Mouse (Mus musculus) thymus, postnatal 4 days (tissue): ENCODE measurements at regions not wholly inside any gene's neighbourhood (a gene's known extent, or its start where the extent isn't known, plus 50 kb on each side); places are given as distances from the start of the nearest gene placed in this dataset.
A peak's percentile ranks its signal among the peaks of the same experiment; 100 is the strongest.

Experiments used
- DNase-seq: peaks from one replicate; pipeline ENCODE4 v3.0.0; 2021

GRCm38 (mm10) chr12:52368034-52368433, 135.7 kb upstream of the Arhgap5 start:
- DNase-seq: no peak

GRCm38 (mm10) chr12:52368466-52368865, 135.3 kb upstream of the Arhgap5 start:
- no peak for DNase-seq

GRCm38 (mm10) chr12:52370153-52370710, 133.5 kb upstream of the Arhgap5 start:
- no peak for DNase-seq

- DNase-seq: no peak
Observed at GRCm38 (mm10) chr12:52375116-52375515, 128.7 kb upstream of the Arhgap5 start.

GRCm38 (mm10) chr12:52376692-52377462, 126.9 kb upstream of the Arhgap5 start:
- DNase-seq: no peak

GRCm38 (mm10) chr12:52377463-52377848, 126.3 kb upstream of the Arhgap5 start:
- no peak for DNase-seq

GRCm38 (mm10) chr12:52379245-52379644, 124.5 kb upstream of the Arhgap5 start:
- DNase-seq: no peak

GRCm38 (mm10) chr12:52379960-52380359, 123.8 kb upstream of the Arhgap5 start:
- DNase-seq: no peak

- no peak for DNase-seq
Observed at GRCm38 (mm10) chr12:52381161-52381967, 122.4 kb upstream of the Arhgap5 start.

GRCm38 (mm10) chr12:52381968-52382325, 121.8 kb upstream of the Arhgap5 start:
- DNase-seq: no peak

GRCm38 (mm10) chr12:52382832-52383580, 120.8 kb upstream of the Arhgap5 start:
- peak; percentile 23 for DNase-seq

GRCm38 (mm10) chr12:52389552-52389951, 114.2 kb upstream of the Arhgap5 start:
- DNase-seq: no peak

GRCm38 (mm10) chr12:52390242-52390641, 113.5 kb upstream of the Arhgap5 start:
- no peak for DNase-seq

- no peak for DNase-seq
Observed at GRCm38 (mm10) chr12:52392636-52393035, 111.1 kb upstream of the Arhgap5 start.

GRCm38 (mm10) chr12:52393981-52394718, 109.6 kb upstream of the Arhgap5 start:
- DNase-seq: no peak

- no peak for DNase-seq
Observed at GRCm38 (mm10) chr12:52394719-52395062, 109.1 kb upstream of the Arhgap5 start.

GRCm38 (mm10) chr12:52395111-52395510, 108.7 kb upstream of the Arhgap5 start:
- DNase-seq: no peak

GRCm38 (mm10) chr12:52396178-52396841, 107.5 kb upstream of the Arhgap5 start:
- DNase-seq: no peak

GRCm38 (mm10) chr12:52397718-52398510, 105.9 kb upstream of the Arhgap5 start:
- DNase-seq: no peak

- DNase-seq: no peak
Observed at GRCm38 (mm10) chr12:52398511-52398975, 105.2 kb upstream of the Arhgap5 start.

GRCm38 (mm10) chr12:52400099-52400498, 103.7 kb upstream of the Arhgap5 start:
- DNase-seq: no peak
